Mouse (Mus musculus): ENCODE results near the gene Olfr160. TPM values are rescaled to one million over a fixed set of nuclear protein-coding genes. Genes with fewer than 3 reads are reported as not detected.

The Olfr160 gene
- total RNA-seq, 2 experiments from 2014 or later, result not detected

Other genes with a start within 250 kb of the Olfr160 start
- gene Msantd2, start 226.9 kb downstream of the Olfr160 start, total RNA-seq (2021), result 10 to 100 TPM; 45.4 to 56.0 TPM
- gene Esam, start 188.2 kb downstream of the Olfr160 start, total RNA-seq (2021), result 10 to 100 TPM; 30.8 to 30.9 TPM
- gene Vsig2, start 177.0 kb downstream of the Olfr160 start, total RNA-seq (2021), result 1 to 10 TPM; 3.4 TPM
- 100 to 1,000 TPM; 616 to 622 TPM for gene Nrgn, start 163.3 kb downstream of the Olfr160 start, total RNA-seq (2021)
- 10 to 100 TPM; 10.5 to 11.1 TPM for gene Siae, start 160.6 kb downstream of the Olfr160 start, total RNA-seq (2021)
- gene Spa17, start 102.5 kb downstream of the Olfr160 start, total RNA-seq (2021), result 1 to 10 TPM; 1.3 to 1.6 TPM
- gene Tbrg1, start 58.9 kb downstream of the Olfr160 start, total RNA-seq (2021), result 10 to 100 TPM; 57.0 to 60.5 TPM
- not detected for gene Panx3, start 47.0 kb downstream of the Olfr160 start, total RNA-seq (2021)
- not detected for gene Olfr874, start 28.9 kb upstream of the Olfr160 start, total RNA-seq (2021)
- gene Olfr875, start 55.6 kb upstream of the Olfr160 start, total RNA-seq (2021), result not detected
- gene Olfr876, start 86.8 kb upstream of the Olfr160 start, total RNA-seq (2021), result not detected
- gene Olfr877, start 138.0 kb upstream of the Olfr160 start, total RNA-seq (2021), result not detected
- not detected for gene Olfr145, start 180.5 kb upstream of the Olfr160 start, total RNA-seq (2021)
- gene Olfr878, start 201.6 kb upstream of the Olfr160 start, total RNA-seq (2021), result not detected